Mouse (Mus musculus): Measurements from ENCODE around the gene Casz1. TPM values are rescaled to one million over a fixed set of nuclear protein-coding genes. Genes with fewer than 3 reads are reported as not detected.

Casz1 gene
- polyA plus RNA-seq, 1 experiment from 2014 or later: 3.1 TPM

GRCm38 (mm10) chr4:148775476-148776269, 28.6 kb upstream of the Casz1 start:
- H3K27me3 ChIP-seq: peaks cover 65% of the 10 kb centered on the region
- peak; percentile 49; the same call in 1 of the 2 replicates for ATAC-seq (ENCODE audit: low FRiP score)
- 65% methylated on average over 10 of the region's 10 CpGs for WGBS

DNA sequence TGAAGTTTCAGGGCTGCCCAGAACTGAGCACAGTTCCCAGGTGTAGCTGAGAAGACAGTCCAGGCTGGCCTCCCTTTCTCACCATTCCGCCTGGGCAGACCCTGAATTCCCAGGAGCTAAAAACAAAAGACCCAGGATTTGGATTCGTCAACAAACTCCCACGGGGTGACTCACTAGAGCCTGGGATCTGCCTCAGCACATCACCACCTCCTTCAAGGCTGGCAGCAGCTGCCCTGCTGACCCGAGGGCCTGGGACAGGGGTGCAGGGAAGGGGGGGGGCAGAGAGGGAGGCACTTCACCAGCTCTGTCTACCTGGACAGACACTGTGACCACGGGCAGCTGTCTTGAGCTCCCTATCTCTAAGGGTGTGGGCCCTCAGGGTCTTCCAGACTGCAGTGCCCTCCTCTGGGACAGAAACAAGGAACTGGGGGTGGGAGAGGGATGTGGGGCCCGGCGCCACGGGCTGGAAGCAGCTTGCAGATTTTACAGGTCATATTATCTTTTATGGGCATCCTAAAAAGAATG, 24.1 kb upstream of the Casz1 start:
- WGBS: 46% methylated on average over 8 of the region's 8 CpGs
- peaks cover 17% of the 10 kb centered on the region for H3K4me1 ChIP-seq
- no peaks in the 10 kb centered on the region for H3K9me3 ChIP-seq
- no peak overlapping the region for H3K4me2 ChIP-seq
- no peak overlapping the region for H3K27ac ChIP-seq
- H3K4me3 ChIP-seq (replicated peaks): no peak overlapping the region
- H3K27me3 ChIP-seq: peaks cover 38% of the 10 kb centered on the region
- no peaks in the 10 kb centered on the region for H3K36me3 ChIP-seq (replicated peaks)
- ATAC-seq (ENCODE audit: low FRiP score): no peak
- H3K9ac ChIP-seq: no peak overlapping the region

More at GRCm38 (mm10) chr4:148775476-148776269, 28.6 kb upstream of the Casz1 start:
- Histone ChIP-seq H3K9me3 (no peaks in the 10 kb centered on the region), H3K9ac (0 out of 2 replicates have a peak overlapping the region, but pooled peaks have one; percentile 3), H3K4me2 (no peak overlapping the region), H3K36me3 (replicated peaks) (no peaks in the 10 kb centered on the region), H3K4me1 (peaks cover 31% of the 10 kb centered on the region), H3K4me3 (replicated peaks) (no peak overlapping the region), H3K27ac (no peak overlapping the region)

DNA sequence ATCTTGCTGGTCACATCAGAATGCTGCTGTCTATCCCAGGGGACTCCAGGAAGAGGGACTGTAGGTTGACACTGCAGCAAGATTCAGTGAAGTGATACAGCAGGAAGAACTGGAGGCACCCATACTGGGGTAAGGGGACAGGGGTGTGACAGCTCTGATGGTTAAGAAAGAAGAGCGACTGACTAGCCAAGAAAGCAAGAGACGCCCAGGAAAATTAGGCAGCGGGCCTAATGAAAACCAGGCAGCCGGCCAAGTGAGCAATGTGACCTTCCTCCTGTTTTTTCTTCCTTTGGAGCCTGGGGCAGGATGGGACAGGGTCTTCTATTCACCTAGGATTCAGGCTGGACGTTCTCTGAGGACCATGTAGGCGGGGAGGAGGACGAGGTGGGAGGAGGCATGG, 22.7 kb upstream of the Casz1 start:
- Histone ChIP-seq H3K27ac (no peak overlapping the region), H3K9me3 (no peaks in the 10 kb centered on the region), H3K27me3 (peaks cover 37% of the 10 kb centered on the region; the same call in 1 of the 2 replicates), H3K4me3 (replicated peaks) (no peak overlapping the region), H3K4me2 (no peak overlapping the region), H3K36me3 (replicated peaks) (no peaks in the 10 kb centered on the region), H3K9ac (no peak overlapping the region), H3K4me1 (0 out of 2 replicates have a peak, but pooled peaks cover 13% of the 10 kb centered on the region)
- WGBS: 75% methylated on average over 7 of the region's 7 CpGs
- ATAC-seq (ENCODE audit: low FRiP score): no peak

- 88% methylated on average over 6 of the region's 6 CpGs for WGBS
- Histone ChIP-seq H3K36me3 (replicated peaks) (no peaks in the 10 kb centered on the region), H3K27me3 (peaks cover 41% of the 10 kb centered on the region), H3K9ac (no peak overlapping the region), H3K9me3 (no peaks in the 10 kb centered on the region), H3K27ac (no peak overlapping the region), H3K4me1 (peaks cover 17% of the 10 kb centered on the region), H3K4me3 (replicated peaks) (no peak overlapping the region), H3K4me2 (no peak overlapping the region)
- no peak for ATAC-seq (ENCODE audit: low FRiP score)
Observed at GRCm38 (mm10) chr4:148782880-148783279, 21.3 kb upstream of the Casz1 start.

DNA sequence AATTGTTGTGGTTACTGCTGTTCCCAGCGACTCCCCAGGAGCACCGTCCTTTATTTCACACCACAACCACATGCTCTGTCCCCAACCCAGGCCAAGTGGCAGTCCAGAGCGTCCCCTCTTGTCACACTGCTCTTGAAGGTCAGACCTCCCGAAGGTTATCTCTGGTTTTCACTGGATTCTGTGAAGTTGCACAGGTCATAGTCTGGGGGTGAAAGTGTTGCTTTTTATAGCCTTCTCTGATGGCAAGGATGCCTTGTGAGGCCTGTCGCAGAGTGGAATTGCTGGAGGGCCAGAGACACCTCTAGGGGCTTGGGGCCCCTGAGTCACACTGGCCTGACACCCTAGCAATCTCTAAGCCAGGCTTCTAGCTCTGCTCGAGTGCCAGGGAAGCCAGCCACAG, 20.5 kb upstream of the Casz1 start:
- Histone ChIP-seq H3K9me3 (no peaks in the 10 kb centered on the region), H3K4me3 (replicated peaks) (no peak overlapping the region), H3K36me3 (replicated peaks) (no peaks in the 10 kb centered on the region), H3K4me1 (peaks cover 22% of the 10 kb centered on the region), H3K9ac (no peak overlapping the region), H3K27ac (no peak overlapping the region), H3K27me3 (peaks cover 50% of the 10 kb centered on the region), H3K4me2 (no peak overlapping the region)
- 85% methylated on average over 6 of the region's 6 CpGs for WGBS
- ATAC-seq (ENCODE audit: low FRiP score): no peak

DNA sequence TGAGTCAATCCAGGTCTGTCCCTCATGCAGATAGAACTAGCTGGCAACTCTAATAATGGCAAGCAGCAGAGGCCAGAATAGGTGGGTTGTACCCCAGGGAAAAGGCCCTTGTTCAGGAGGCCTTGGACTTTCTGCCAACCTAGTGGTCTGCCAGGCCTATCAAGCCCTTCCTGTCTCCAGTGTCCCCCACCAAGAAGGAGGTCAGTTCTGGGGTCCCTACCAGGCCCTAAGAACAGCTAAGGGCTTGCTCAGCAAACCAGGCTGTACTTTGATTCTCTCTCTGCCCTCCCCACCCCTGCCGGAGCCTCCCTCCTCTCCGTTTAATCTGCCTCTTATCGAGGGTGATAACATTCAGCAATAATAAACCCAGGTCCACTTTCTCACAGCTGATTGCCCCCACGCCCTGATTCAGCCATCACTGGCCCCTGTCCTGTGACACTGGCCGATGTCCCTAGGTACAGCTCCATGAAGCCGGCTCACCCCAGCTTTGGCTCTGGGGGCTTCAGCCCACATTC, 19.1 kb upstream of the Casz1 start:
- ATAC-seq (ENCODE audit: low FRiP score): no peak
- 95% methylated on average over 6 of the region's 6 CpGs for WGBS
- Histone ChIP-seq H3K9me3 (no peaks in the 10 kb centered on the region), H3K36me3 (replicated peaks) (no peaks in the 10 kb centered on the region), H3K9ac (no peak overlapping the region), H3K4me2 (no peak overlapping the region), H3K27ac (no peak overlapping the region), H3K27me3 (peaks cover 64% of the 10 kb centered on the region), H3K4me3 (replicated peaks) (no peak overlapping the region), H3K4me1 (peaks cover 21% of the 10 kb centered on the region)

- Histone ChIP-seq H3K9ac (no peak overlapping the region), H3K4me1 (peaks cover 21% of the 10 kb centered on the region), H3K4me3 (replicated peaks) (no peak overlapping the region), H3K9me3 (no peaks in the 10 kb centered on the region), H3K4me2 (no peak overlapping the region), H3K36me3 (replicated peaks) (no peaks in the 10 kb centered on the region), H3K27ac (no peak overlapping the region), H3K27me3 (peaks cover 71% of the 10 kb centered on the region)
- no peak for ATAC-seq (ENCODE audit: low FRiP score)
- WGBS: 61% methylated on average over 8 of the region's 8 CpGs
Observed at GRCm38 (mm10) chr4:148785995-148786394, 18.2 kb upstream of the Casz1 start.

DNA sequence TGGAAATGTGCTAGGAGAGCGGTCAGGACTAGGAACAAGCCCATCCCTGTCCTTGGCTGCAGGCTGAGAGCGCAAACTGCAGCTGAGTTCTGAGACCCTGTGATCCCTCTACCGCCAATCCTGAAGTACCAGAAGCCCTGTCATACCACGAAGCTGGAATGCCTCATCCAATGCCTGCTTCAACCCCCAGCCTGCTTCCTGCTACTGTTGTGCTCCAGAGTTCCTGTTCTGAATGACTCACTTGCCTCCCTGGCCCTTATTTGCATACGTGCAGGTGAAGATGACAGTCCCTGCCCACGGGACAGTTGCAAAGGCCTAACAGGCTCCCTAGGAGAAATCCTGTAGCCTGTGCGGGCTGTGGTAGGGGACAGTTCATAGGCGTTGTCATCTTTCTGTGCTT, 13.3 kb upstream of the Casz1 start:
- Histone ChIP-seq H3K27ac (no peak overlapping the region), H3K4me1 (peaks cover 36% of the 10 kb centered on the region), H3K9me3 (no peaks in the 10 kb centered on the region), H3K36me3 (replicated peaks) (no peaks in the 10 kb centered on the region), H3K4me3 (replicated peaks) (no peak overlapping the region), H3K27me3 (peaks cover 84% of the 10 kb centered on the region), H3K9ac (no peak overlapping the region), H3K4me2 (no peak overlapping the region)
- WGBS: 74% methylated on average over 8 of the region's 8 CpGs
- no peak for ATAC-seq (ENCODE audit: low FRiP score)

DNA sequence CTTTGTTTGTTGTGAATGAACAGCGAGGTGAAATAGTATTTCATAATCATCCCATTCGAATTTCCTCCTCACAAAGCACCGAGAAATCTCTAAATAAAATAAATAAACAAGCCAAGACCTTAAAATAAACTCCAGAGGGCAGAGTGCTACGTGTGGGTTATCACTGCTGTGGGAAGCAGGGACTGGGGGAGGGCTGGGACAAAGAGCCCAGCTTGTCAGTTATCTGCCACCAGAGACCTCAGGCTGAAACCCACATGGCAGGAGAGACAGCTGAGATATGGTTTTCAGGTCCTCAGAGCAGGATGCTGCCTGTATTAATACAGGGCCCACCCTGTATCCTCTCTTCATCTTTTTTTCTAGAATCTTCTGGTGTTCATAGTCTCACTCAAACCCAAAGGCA, 9.2 kb upstream of the Casz1 start:
- peaks cover 23% of the 10 kb centered on the region for H3K4me1 ChIP-seq
- no peak overlapping the region for H3K27ac ChIP-seq
- no peak overlapping the region for H3K4me3 ChIP-seq (replicated peaks)
- H3K27me3 ChIP-seq: peaks cover 71% of the 10 kb centered on the region
- no peak overlapping the region for H3K9ac ChIP-seq
- no peaks in the 10 kb centered on the region for H3K36me3 ChIP-seq (replicated peaks)
- WGBS: 61% methylated on average over 4 of the region's 4 CpGs
- ATAC-seq (ENCODE audit: low FRiP score): no peak
- H3K4me2 ChIP-seq: no peak overlapping the region
- H3K9me3 ChIP-seq: no peaks in the 10 kb centered on the region

DNA sequence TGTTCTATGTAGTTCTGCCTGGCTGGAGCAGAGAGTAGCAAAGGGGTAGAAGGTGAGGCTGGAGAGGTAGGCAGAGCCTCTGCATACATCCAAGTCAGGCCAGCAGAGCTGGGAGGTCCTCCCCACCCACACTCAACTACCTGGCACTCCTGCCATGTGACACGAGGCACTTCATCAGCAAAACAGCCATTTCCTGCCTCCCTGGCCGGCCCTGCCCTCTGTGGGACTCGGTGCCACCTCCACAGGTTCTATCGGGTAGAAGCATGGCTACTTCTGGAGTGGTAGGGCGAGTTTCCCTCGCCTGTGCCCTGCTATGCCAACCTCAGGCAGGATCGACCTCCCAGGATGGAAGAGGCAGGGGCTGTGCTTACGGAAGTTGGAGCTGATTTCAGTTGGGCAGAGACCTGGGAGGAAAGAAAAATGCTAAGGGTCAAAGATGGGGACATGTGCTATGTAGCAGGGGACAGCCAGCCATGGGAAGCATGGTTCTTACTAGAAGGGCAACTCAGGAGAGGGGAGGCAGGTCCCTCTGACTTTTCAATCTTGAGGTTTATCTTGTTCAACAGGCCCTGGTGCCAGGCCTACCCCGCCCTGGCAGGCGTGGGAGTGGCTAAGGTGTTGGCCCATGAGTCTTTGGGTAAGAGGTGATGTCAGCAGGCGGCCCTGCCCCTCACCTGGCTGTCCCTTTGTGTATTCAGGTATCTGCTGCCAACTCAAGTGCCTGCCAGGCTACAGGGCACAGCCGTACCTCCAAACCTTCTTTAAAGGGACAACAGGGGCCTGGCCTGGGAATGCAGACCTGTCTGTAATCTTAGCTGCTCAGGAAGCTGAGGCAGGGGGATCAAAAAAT, 6.5 kb upstream of the Casz1 start:
- H3K4me2 ChIP-seq: no peak overlapping the region
- 82% methylated on average over 12 of the region's 12 CpGs for WGBS
- H3K4me3 ChIP-seq (replicated peaks): no peak overlapping the region
- no peaks in the 10 kb centered on the region for H3K36me3 ChIP-seq (replicated peaks)
- H3K4me1 ChIP-seq: peaks cover 20% of the 10 kb centered on the region; the same call in 1 of the 2 replicates
- no peak overlapping the region for H3K9ac ChIP-seq
- ATAC-seq (ENCODE audit: low FRiP score): no peak
- H3K9me3 ChIP-seq: no peaks in the 10 kb centered on the region
- peaks cover 74% of the 10 kb centered on the region for H3K27me3 ChIP-seq
- H3K27ac ChIP-seq: no peak overlapping the region

DNA sequence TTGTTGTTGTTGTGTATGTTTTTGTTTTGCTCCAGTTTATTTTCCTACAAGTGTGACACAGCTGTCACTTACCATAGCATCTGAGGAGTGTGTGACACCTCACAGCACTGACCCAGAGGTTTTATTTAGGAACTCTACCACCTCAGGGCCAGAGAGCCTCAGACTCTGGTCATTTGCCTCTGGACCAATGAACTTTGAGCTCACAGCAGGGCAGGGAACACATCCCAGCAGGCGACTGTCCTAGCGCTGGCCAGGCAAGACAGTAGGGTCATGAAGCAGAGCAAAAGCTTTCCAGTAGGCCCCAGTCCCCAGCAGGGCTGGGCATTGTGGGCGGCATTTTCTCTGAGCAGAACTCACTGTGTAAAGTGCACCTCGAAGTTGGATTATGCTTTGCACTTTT, 1.2 kb upstream of the Casz1 start:
- WGBS: 15% methylated on average over 4 of the region's 4 CpGs
- Histone ChIP-seq H3K27ac (no peak overlapping the region), H3K4me2 (no peak overlapping the region), H3K36me3 (replicated peaks) (no peaks in the 10 kb centered on the region), H3K9me3 (no peaks in the 10 kb centered on the region), H3K4me3 (replicated peaks) (no peak overlapping the region), H3K4me1 (peaks cover 47% of the 10 kb centered on the region), H3K27me3 (peaks cover 66% of the 10 kb centered on the region), H3K9ac (no peak overlapping the region)
- no peak for ATAC-seq (ENCODE audit: low FRiP score)

DNA sequence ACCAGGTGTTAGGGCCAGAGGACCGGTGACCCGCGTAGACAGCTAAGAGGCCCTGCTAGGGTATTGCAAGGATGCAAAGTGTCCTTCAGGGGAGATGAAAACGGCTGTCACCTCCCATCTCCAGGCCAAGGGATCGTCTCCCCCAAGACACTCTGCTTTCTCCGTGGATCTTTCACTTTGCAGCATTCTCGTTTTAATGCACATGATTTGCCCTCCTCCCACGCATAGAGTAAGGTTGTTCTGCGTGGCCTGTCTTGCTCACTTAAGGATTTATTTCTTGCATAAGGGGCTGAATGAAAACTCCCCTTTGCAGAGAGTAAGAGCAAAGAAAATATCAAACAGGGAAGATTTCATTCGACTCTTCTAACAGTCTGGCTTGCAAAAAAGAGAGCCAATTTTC, 593 bp upstream of the Casz1 start:
- 7% methylated on average over 10 of the region's 10 CpGs for WGBS
- Histone ChIP-seq H3K27ac (no peak overlapping the region), H3K27me3 (peaks cover 65% of the 10 kb centered on the region)

More for the DNA sequence above, 593 bp upstream of the Casz1 start:
- Histone ChIP-seq H3K9ac (no peak overlapping the region), H3K36me3 (replicated peaks) (no peaks in the 10 kb centered on the region), H3K4me2 (peak overlapping the region; percentile 100), H3K4me3 (replicated peaks) (peak overlapping the region; percentile 54), H3K4me1 (peaks cover 51% of the 10 kb centered on the region), H3K9me3 (no peaks in the 10 kb centered on the region)
- ATAC-seq (ENCODE audit: low FRiP score): no peak
